Comparison of ENCODE assay signal across 7 mouse cellular contexts in the genomic region with DNA sequence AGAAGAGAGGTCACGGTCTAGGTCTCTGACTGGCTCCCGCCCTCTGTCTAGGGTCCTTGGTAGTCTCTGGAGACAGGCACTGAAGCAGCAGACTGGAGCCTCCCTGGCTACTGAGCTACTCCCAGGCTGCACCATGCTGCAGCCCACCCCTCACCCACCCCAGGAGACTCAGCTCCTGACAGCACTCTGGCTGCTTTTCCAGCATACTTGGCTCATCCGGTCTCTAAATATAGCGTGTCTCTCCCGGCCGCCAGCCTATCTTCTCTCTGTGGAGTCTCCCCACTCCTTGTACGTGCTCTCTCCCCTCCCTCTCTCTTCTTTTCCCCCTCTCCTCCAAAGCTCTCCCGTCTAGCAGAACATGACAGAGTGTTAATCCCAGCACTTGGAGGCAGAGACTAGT. TPM values are rescaled to one million over a fixed set of nuclear protein-coding genes. Genes with fewer than 3 reads are reported as not detected.
A peak's percentile ranks its signal among the peaks of the same experiment; 100 is the strongest.
DNase-seq lines count a peak whose midpoint lies in the region; ATAC-seq lines count a peak whose summit lies in the region.

No protein-coding gene starts in this region.

- DNase-seq in limb, embryonic 10.5 days (ENCODE audit: low spot score): no peak
- peak; percentile 50 for DNase-seq in heart, adult 8-10 months (ENCODE audit: low spot score)
- peak; percentile 63 for DNase-seq in right cerebral cortex, postnatal 25 days
- DNase-seq in urinary bladder, postnatal 4 days (ENCODE audit: low spot score in 2 of 2): no peak
- no peak for DNase-seq in spleen, postnatal 10 days (ENCODE audit: low spot score in 2 of 2)

- H3K4me1 ChIP-seq in limb, embryonic 12.5 days (replicated peaks): peaks cover 12% of the 10 kb centered on the region
- H3K4me1 ChIP-seq in limb, embryonic 10.5 days: peaks cover 15% of the 10 kb centered on the region
- H3K4me1 ChIP-seq in hindbrain, embryonic 15.5 days (replicated peaks): peaks cover 22% of the 10 kb centered on the region

- no peaks in the 10 kb centered on the region for H3K36me3 ChIP-seq in limb, embryonic 12.5 days
- no peaks in the 10 kb centered on the region for H3K36me3 ChIP-seq in limb, embryonic 10.5 days
- H3K36me3 ChIP-seq in hindbrain, embryonic 15.5 days: no peaks in the 10 kb centered on the region

- H3K9me3 ChIP-seq in limb, embryonic 12.5 days: no peaks in the 10 kb centered on the region
- H3K9me3 ChIP-seq in limb, embryonic 10.5 days (replicated peaks): no peaks in the 10 kb centered on the region
- no peaks in the 10 kb centered on the region for H3K9me3 ChIP-seq in hindbrain, embryonic 15.5 days

- H3K4me3 ChIP-seq in limb, embryonic 12.5 days (replicated peaks): no peak overlapping the region
- no peak overlapping the region for H3K4me3 ChIP-seq in limb, embryonic 10.5 days
- H3K4me3 ChIP-seq in hindbrain, embryonic 15.5 days: no peak overlapping the region

- H3K9ac ChIP-seq in limb, embryonic 12.5 days (replicated peaks): 0 out of 2 replicates have a peak overlapping the region, but pooled peaks have one; percentile 12
- H3K9ac ChIP-seq in hindbrain, embryonic 15.5 days: no peak overlapping the region

- WGBS in limb, embryonic 12.5 days: 73% methylated on average over 8 of the region's 8 CpGs
- 70% methylated on average over 8 of the region's 8 CpGs for WGBS in limb, embryonic 10.5 days
- WGBS in hindbrain, embryonic 15.5 days: 48% methylated on average over 8 of the region's 8 CpGs

- no peak for ATAC-seq in limb, embryonic 12.5 days (ENCODE audit: insufficient number of reproducible peaks, insufficient read depth, low FRiP score, low TSS enrichment, low read depth)
- peak; percentile 29; the same call in 1 of the 2 replicates for ATAC-seq in hindbrain, embryonic 15.5 days (ENCODE audit: low FRiP score, low read depth)

- no peak overlapping the region for H3K4me2 ChIP-seq in limb, embryonic 12.5 days
- H3K4me2 ChIP-seq in hindbrain, embryonic 15.5 days: no peak overlapping the region

- no peak overlapping the region for H3K27ac ChIP-seq in limb, embryonic 12.5 days
- H3K27ac ChIP-seq in limb, embryonic 10.5 days: no peak overlapping the region
- H3K27ac ChIP-seq in hindbrain, embryonic 15.5 days (replicated peaks): no peak overlapping the region

- H3K27me3 ChIP-seq in limb, embryonic 12.5 days: peaks cover 42% of the 10 kb centered on the region
- H3K27me3 ChIP-seq in limb, embryonic 10.5 days (ENCODE audit: low read depth, poor library complexity, severe bottlenecking): peaks cover 39% of the 10 kb centered on the region
- no peaks in the 10 kb centered on the region for H3K27me3 ChIP-seq in hindbrain, embryonic 15.5 days

RNA-seq across cellular contexts. Expression of a gene that starts 4.2 kb away (rescaled TPM):
- 0.18 and 0.36 TPM in 2 replicates for polyA plus RNA-seq in limb, embryonic 12.5 days (2016; fragmentation: Nextera tagmentation; extraction: Ambion mirVana)
- 0.06 and 0.09 TPM in 2 replicates for polyA plus RNA-seq in limb, embryonic 10.5 days (2016; fragmentation: Nextera tagmentation; extraction: Ambion mirVana)
- total RNA-seq in heart, adult 8-10 months (2022): under 1 TPM; 0.09 to 0.29 (median 0.26) TPM
- 2.1 TPM in 2 replicates for polyA plus RNA-seq in hindbrain, embryonic 15.5 days (2015; fragmentation: Nextera tagmentation; extraction: Ambion mirVana)

RNA-seq across cellular contexts. Expression of a gene that starts 6.1 kb away (rescaled TPM):
- 3.9 and 5.9 TPM in 2 replicates for polyA plus RNA-seq in limb, embryonic 12.5 days (2016; fragmentation: Nextera tagmentation; extraction: Ambion mirVana)
- 3.2 and 6.4 TPM in 2 replicates for polyA plus RNA-seq in limb, embryonic 10.5 days (2016; fragmentation: Nextera tagmentation; extraction: Ambion mirVana)
- 10 to 100 TPM; 32.0 to 45.7 (median 35.7) TPM for total RNA-seq in heart, adult 8-10 months (2022)
- polyA plus RNA-seq in hindbrain, embryonic 15.5 days (2015; fragmentation: Nextera tagmentation; extraction: Ambion mirVana): 8.2 and 8.8 TPM in 2 replicates

RNA-seq across cellular contexts. Expression of a gene that starts 20.6 kb away (rescaled TPM):
- polyA plus RNA-seq in limb, embryonic 12.5 days (2016; fragmentation: Nextera tagmentation; extraction: Ambion mirVana): 161 and 170 TPM in 2 replicates
- 176 and 199 TPM in 2 replicates for polyA plus RNA-seq in limb, embryonic 10.5 days (2016; fragmentation: Nextera tagmentation; extraction: Ambion mirVana)
- total RNA-seq in heart, adult 8-10 months (2022): 10 to 100 TPM; 63.5 to 76.4 (median 68.8) TPM
- polyA plus RNA-seq in hindbrain, embryonic 15.5 days (2015; fragmentation: Nextera tagmentation; extraction: Ambion mirVana): 116 and 118 TPM in 2 replicates

RNA-seq across cellular contexts. Expression of a gene that starts 21.1 kb away (rescaled TPM):
- 15.9 and 17.2 TPM in 2 replicates for polyA plus RNA-seq in limb, embryonic 12.5 days (2016; fragmentation: Nextera tagmentation; extraction: Ambion mirVana)
- polyA plus RNA-seq in limb, embryonic 10.5 days (2016; fragmentation: Nextera tagmentation; extraction: Ambion mirVana): 12.5 and 14.4 TPM in 2 replicates
- 1 to 10 TPM; 4.1 to 4.7 (median 4.5) TPM for total RNA-seq in heart, adult 8-10 months (2022)
- polyA plus RNA-seq in hindbrain, embryonic 15.5 days (2015; fragmentation: Nextera tagmentation; extraction: Ambion mirVana): 21.7 and 24.2 TPM in 2 replicates

RNA-seq across cellular contexts. Expression of a gene that starts 42.2 kb away (rescaled TPM):
- polyA plus RNA-seq in limb, embryonic 12.5 days (2016; fragmentation: Nextera tagmentation; extraction: Ambion mirVana): 4.4 and 5.7 TPM in 2 replicates
- 6.5 and 8.5 TPM in 2 replicates for polyA plus RNA-seq in limb, embryonic 10.5 days (2016; fragmentation: Nextera tagmentation; extraction: Ambion mirVana)
- 1 to 10 TPM; 3.3 to 8.5 (median 7.4) TPM for total RNA-seq in heart, adult 8-10 months (2022)
- polyA plus RNA-seq in hindbrain, embryonic 15.5 days (2015; fragmentation: Nextera tagmentation; extraction: Ambion mirVana): 2.7 and 3.8 TPM in 2 replicates

Comparison
In these comparisons a context has a peak if more than half of its experiments do, and no peak if none do; other contexts are left out.
1. DNase-seq: peak in heart, adult 8-10 months (single experiment) and right cerebral cortex, postnatal 25 days (single experiment); none in limb, embryonic 10.5 days (single experiment), urinary bladder, postnatal 4 days (0 of 2) and spleen, postnatal 10 days (0 of 2).